Mouse (Mus musculus): ENCODE results near the gene Fam20c. TPM values are rescaled to one million over a fixed set of nuclear protein-coding genes. Genes with fewer than 3 reads are reported as not detected.

The Fam20c gene
- polyA plus RNA-seq, 1 experiment from 2014 or later, result 50.3 TPM

DNA sequence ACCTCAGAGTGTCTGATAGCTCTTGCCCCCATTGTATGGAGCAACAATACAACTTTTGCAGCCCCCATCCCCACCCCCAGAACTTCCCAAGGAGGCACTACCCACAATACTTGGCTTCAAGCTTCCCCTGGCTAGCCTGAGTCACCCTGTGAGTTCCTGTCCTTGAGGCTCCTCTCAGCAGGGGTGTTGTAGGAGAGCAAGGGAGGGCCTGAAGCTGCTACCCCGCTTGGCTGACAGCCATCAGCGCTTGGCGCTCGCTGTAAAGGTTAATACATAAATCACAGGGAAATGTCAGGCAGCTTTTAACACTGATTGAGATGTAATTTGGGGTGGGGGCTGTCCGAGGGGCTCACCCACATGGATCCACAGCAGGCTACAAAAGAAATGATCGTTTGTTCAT is 79.1 kb downstream of the Fam20c start:
- 15% methylated on average over 6 of the region's 6 CpGs for WGBS
- Histone ChIP-seq H3K9me3 (no peaks in the 10 kb centered on the region), H3K36me3 (no peaks in the 10 kb centered on the region), H3K4me3 (no peak overlapping the region), H3K4me2 (no peak overlapping the region), H3K27ac (replicated peaks) (no peak overlapping the region), H3K4me1 (replicated peaks) (peaks cover 10% of the 10 kb centered on the region), H3K9ac (no peak overlapping the region), H3K27me3 (no peaks in the 10 kb centered on the region)
- ATAC-seq (ENCODE audit: low read depth), result peak; percentile 56; the same call in 1 of the 2 replicates

DNA sequence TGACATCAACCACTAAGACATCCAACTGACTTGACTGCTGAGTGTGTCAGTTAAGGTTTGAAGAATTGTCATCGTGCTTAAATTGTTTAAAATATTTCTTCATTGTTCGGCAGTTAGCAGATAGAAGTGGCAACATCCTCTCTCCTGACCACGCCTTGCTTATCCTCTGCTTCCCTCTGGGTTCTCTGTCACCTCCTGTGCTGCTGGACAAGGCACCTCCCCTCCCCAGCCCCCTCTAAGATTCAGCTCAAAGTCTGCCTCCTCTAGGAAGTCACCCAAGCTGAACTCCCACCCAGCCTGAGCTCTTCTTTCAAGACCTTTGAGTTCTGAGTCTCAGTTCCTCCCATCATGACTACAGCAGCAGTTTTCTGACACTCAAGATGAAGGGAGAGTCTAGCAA is 80.6 kb downstream of the Fam20c start:
- Histone ChIP-seq H3K9ac (no peak overlapping the region), H3K36me3 (no peaks in the 10 kb centered on the region), H3K4me2 (no peak overlapping the region), H3K4me3 (no peak overlapping the region), H3K9me3 (no peaks in the 10 kb centered on the region), H3K27me3 (no peaks in the 10 kb centered on the region), H3K27ac (replicated peaks) (no peak overlapping the region), H3K4me1 (replicated peaks) (peaks cover 10% of the 10 kb centered on the region)
- WGBS, result 92% methylated on average over 3 of the region's 3 CpGs
- no peak for ATAC-seq (ENCODE audit: low read depth)

GRCm38 (mm10) chr5:138840981-138841380 is 86.7 kb downstream of the Fam20c start:
- Histone ChIP-seq H3K9me3 (0 out of 2 replicates have a peak, but pooled peaks cover 6% of the 10 kb centered on the region), H3K4me3 (no peak overlapping the region), H3K4me2 (no peak overlapping the region), H3K4me1 (replicated peaks) (no peaks in the 10 kb centered on the region), H3K27me3 (0 out of 2 replicates have a peak, but pooled peaks cover 4% of the 10 kb centered on the region), H3K27ac (replicated peaks) (no peak overlapping the region), H3K9ac (no peak overlapping the region), H3K36me3 (no peaks in the 10 kb centered on the region)
- ATAC-seq (ENCODE audit: low read depth), result no peak
- WGBS, result 93% methylated on average over 4 of the region's 4 CpGs

DNA sequence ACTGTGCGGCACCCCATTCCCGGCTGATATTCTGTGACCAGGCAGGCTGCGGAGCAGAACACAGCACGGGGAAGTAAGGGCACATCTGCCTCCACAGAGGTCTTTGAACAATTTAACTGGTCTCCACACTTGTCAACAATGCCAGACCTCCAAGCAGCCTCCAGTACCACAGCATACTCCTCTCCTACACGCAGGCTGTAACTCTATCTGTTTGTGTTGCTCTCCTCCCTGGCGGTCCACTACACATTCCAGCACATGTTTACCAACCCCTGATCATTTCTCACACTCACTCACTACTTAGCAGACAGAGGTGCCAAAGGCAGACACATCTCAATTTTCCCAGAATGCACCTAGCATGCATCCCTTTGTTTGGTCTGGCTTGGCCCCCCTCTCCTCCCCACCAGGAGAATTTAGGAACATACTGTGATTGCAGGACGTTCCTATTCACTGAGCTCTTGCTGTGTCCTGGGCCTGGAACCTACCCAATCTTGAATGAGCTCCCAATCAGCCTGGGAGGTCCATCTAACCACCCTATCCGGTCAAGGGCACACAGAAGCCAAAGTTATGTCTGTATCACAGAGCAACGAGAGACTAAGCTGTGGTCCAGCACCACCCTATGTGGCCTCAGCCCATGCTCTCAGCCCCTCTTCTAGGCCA is 89.0 kb downstream of the Fam20c start:
- Histone ChIP-seq H3K4me3 (no peak overlapping the region), H3K27ac (replicated peaks) (no peak overlapping the region), H3K36me3 (no peaks in the 10 kb centered on the region), H3K9me3 (0 out of 2 replicates have a peak, but pooled peaks cover 6% of the 10 kb centered on the region), H3K27me3 (0 out of 2 replicates have a peak, but pooled peaks cover 4% of the 10 kb centered on the region), H3K4me2 (no peak overlapping the region), H3K9ac (no peak overlapping the region), H3K4me1 (replicated peaks) (peaks cover 7% of the 10 kb centered on the region)
- no peak for ATAC-seq (ENCODE audit: low read depth)
- 79% methylated on average over 9 of the region's 9 CpGs for WGBS

GRCm38 (mm10) chr5:138846506-138846905 is 92.2 kb downstream of the Fam20c start:
- no peak for ATAC-seq (ENCODE audit: low read depth)
- H3K4me3 ChIP-seq, result no peak overlapping the region
- no peaks in the 10 kb centered on the region for H3K9me3 ChIP-seq
- H3K27me3 ChIP-seq, result 0 out of 2 replicates have a peak, but pooled peaks cover 4% of the 10 kb centered on the region
- no peaks in the 10 kb centered on the region for H3K36me3 ChIP-seq
- WGBS, result 67% methylated on average over 4 of the region's 4 CpGs
- H3K4me1 ChIP-seq (replicated peaks), result peaks cover 8% of the 10 kb centered on the region
- H3K9ac ChIP-seq, result no peak overlapping the region
- H3K4me2 ChIP-seq, result no peak overlapping the region
- no peak overlapping the region for H3K27ac ChIP-seq (replicated peaks)

DNA sequence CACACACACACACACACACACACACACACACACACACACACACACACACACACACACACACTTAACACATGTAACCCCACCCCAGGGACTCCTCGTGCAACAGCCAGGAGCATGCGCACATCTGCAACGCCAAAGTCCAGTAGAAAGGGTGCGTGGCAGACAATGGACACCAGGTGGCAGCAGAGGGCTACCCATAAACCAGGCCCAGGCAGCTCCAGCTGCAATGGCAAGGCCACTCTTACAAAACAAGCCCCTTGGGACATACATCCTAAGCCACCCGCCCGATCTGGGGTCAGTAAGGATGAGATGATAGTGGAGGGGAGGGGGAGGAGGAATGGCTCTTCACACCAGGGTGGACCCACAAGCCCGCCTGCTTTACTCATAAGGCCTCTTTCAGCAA is 93.8 kb downstream of the Fam20c start:
- Histone ChIP-seq H3K36me3 (no peaks in the 10 kb centered on the region), H3K27me3 (0 out of 2 replicates have a peak, but pooled peaks cover 4% of the 10 kb centered on the region), H3K27ac (replicated peaks) (no peak overlapping the region), H3K9me3 (no peaks in the 10 kb centered on the region), H3K4me3 (no peak overlapping the region), H3K9ac (no peak overlapping the region), H3K4me1 (replicated peaks) (peaks cover 8% of the 10 kb centered on the region), H3K4me2 (peak overlapping the region; percentile 20)
- peak; percentile 70; the same call in 1 of the 2 replicates for ATAC-seq (ENCODE audit: low read depth)
- WGBS, result 3% methylated on average over 7 of the region's 7 CpGs

DNA sequence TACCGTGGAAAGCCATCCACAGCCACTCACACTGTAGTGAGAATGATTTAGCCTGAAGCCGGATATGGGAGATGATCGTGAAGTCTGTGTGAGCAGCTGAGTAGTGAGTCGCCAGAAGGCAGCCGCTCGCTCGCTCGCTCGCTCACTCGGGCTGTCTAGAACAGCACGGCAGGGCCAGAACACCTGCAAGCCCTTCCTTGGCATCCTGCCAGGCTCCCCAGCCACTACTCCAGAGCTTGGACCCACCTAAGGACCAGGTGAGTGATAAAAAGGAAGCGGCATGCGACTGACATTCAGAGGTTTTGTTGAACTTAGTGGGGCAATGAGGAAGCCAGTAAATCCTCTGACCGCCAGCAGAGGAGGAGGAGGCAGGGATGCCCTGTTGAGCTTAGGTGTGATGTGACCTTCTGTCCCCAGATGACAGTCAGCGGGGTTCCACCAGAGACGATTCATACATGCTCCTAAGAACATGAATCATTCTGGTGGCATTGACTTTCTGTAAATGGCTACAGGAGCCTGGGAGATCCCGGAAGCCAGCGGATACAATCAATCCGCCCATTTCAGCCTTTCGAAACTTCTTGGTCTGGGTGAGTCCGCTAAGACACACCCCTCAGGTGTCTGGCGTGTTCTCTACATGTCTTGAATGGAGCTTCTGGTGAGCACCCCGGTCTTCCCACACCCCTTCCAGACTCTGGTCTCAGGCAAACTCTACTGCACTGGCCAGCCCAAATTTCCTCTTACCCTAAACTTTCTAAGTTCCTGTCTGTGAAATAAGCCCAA is 95.6 kb downstream of the Fam20c start:
- Histone ChIP-seq H3K4me2 (no peak overlapping the region), H3K27ac (replicated peaks) (no peak overlapping the region), H3K9me3 (no peaks in the 10 kb centered on the region), H3K36me3 (no peaks in the 10 kb centered on the region), H3K9ac (no peak overlapping the region), H3K27me3 (0 out of 2 replicates have a peak, but pooled peaks cover 4% of the 10 kb centered on the region), H3K4me1 (replicated peaks) (peaks cover 8% of the 10 kb centered on the region), H3K4me3 (no peak overlapping the region)
- ATAC-seq (ENCODE audit: low read depth), result no peak
- WGBS, result 77% methylated on average over 23 of the region's 23 CpGs

- ATAC-seq (ENCODE audit: low read depth), result no peak
- no peak overlapping the region for H3K9ac ChIP-seq
- H3K4me1 ChIP-seq (replicated peaks), result peaks cover 8% of the 10 kb centered on the region
- no peaks in the 10 kb centered on the region for H3K36me3 ChIP-seq
- 0 out of 2 replicates have a peak, but pooled peaks cover 4% of the 10 kb centered on the region for H3K27me3 ChIP-seq
- WGBS, result 83% methylated on average over 5 of the region's 5 CpGs
- no peaks in the 10 kb centered on the region for H3K9me3 ChIP-seq
- H3K4me2 ChIP-seq, result no peak overlapping the region
- H3K27ac ChIP-seq (replicated peaks), result no peak overlapping the region
- H3K4me3 ChIP-seq, result no peak overlapping the region
Observed at GRCm38 (mm10) chr5:138850462-138850844, 96.1 kb downstream of the Fam20c start.

DNA sequence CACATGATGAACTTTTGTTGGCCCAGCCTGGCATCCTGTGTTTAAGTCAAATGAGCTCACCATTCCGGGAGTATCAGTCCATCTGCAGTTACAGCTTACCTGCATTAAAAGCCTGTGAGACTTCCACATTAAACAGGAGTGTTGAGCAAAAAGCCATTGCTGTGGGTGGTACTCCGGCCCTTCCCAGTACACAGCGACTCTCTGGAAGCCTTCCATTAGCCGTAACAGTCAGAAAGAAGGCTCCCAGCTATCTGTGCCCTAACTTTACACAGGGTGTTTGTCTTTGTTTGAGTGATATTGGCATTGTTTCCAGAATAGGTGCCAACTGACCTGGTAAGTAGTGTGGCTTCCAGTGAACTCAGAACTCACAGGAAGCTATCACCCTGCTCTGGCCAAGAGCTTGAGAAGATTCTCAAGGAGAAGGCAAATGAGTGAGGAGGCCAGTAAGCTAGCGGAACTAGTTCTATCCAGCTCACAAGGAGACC is 97.0 kb downstream of the Fam20c start:
- WGBS, result 90% methylated on average over 5 of the region's 5 CpGs
- Histone ChIP-seq H3K27ac (replicated peaks) (no peak overlapping the region), H3K9me3 (no peaks in the 10 kb centered on the region), H3K27me3 (no peaks in the 10 kb centered on the region), H3K4me1 (replicated peaks) (peaks cover 8% of the 10 kb centered on the region), H3K36me3 (no peaks in the 10 kb centered on the region), H3K4me3 (no peak overlapping the region), H3K9ac (no peak overlapping the region), H3K4me2 (no peak overlapping the region)
- ATAC-seq (ENCODE audit: low read depth), result no peak

DNA sequence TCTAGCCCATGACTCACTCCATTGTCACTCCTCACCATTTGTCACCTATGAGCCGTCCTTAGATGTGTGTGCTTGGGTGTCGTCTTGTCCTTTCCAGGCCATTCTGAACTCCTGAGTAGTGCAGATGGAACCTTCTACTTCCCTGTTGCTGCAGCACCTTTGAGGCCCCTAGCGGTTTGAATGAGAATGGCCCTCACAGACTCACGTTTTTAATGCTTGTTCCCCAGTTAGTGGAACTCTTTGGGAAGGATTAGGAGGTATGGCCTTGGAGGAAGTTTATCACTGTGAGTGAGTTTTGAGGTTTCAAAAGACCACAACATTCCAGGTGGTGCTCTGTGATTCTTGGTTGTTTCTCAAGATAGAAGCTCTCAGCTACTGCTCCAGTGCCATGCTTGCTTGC is 97.8 kb downstream of the Fam20c start:
- ATAC-seq (ENCODE audit: low read depth), result no peak
- peaks cover 8% of the 10 kb centered on the region for H3K4me1 ChIP-seq (replicated peaks)
- no peak overlapping the region for H3K4me3 ChIP-seq
- H3K36me3 ChIP-seq, result no peaks in the 10 kb centered on the region
- no peaks in the 10 kb centered on the region for H3K27me3 ChIP-seq
- H3K9ac ChIP-seq, result no peak overlapping the region
- no peak overlapping the region for H3K4me2 ChIP-seq
- no peaks in the 10 kb centered on the region for H3K9me3 ChIP-seq
- no peak overlapping the region for H3K27ac ChIP-seq (replicated peaks)
- 71% methylated on average over 4 of the region's 4 CpGs for WGBS

- Histone ChIP-seq H3K27me3 (no peaks in the 10 kb centered on the region), H3K4me1 (replicated peaks) (peaks cover 1% of the 10 kb centered on the region; the same call in 1 of the 2 replicates), H3K27ac (replicated peaks) (no peak overlapping the region), H3K4me3 (no peak overlapping the region), H3K9ac (no peak overlapping the region), H3K4me2 (no peak overlapping the region), H3K9me3 (no peaks in the 10 kb centered on the region), H3K36me3 (no peaks in the 10 kb centered on the region)
- WGBS, result 85% methylated on average over 2 of the region's 2 CpGs
- no peak for ATAC-seq (ENCODE audit: low read depth)
Observed at GRCm38 (mm10) chr5:138853349-138853748, 99.0 kb downstream of the Fam20c start.

- Histone ChIP-seq H3K36me3 (no peaks in the 10 kb centered on the region), H3K27me3 (no peaks in the 10 kb centered on the region), H3K9ac (no peak overlapping the region), H3K4me3 (no peak overlapping the region), H3K27ac (replicated peaks) (no peak overlapping the region), H3K4me1 (replicated peaks) (no peaks in the 10 kb centered on the region), H3K4me2 (no peak overlapping the region), H3K9me3 (no peaks in the 10 kb centered on the region)
- WGBS, result 35% methylated on average over 9 of the region's 9 CpGs
- ATAC-seq (ENCODE audit: low read depth), result peak; percentile 75; the same call in 1 of the 2 replicates
Observed at GRCm38 (mm10) chr5:138857010-138857617, 102.8 kb downstream of the Fam20c start.

All from neural tube, embryonic 13.5 days (tissue).